Mouse (Mus musculus): Measurements from ENCODE around the gene Esr1. TPM values are rescaled to one million over a fixed set of nuclear protein-coding genes. Genes with fewer than 3 reads are reported as not detected.

Esr1 gene
- polyA plus RNA-seq, 1 experiment = 0.54 TPM

DNA sequence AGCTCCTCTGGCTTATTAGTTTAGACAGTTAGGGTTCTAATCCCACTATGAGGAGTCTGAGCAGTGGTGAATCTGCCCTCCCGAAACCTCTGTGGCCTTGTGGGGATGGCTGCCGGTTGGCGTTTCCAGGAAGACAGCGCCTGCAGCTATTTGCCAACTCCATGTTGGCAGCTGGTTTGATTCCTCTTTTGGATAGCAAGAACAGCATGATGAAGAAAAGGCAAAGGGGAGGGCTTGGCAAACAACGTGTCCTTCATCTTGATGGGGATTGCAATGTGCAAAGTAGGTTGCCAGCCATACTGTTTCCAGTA is 10.1 kb downstream of the Esr1 start:
- no peak for TF ChIP-seq CTCF (IDR thresholded peaks at IDR 0.05; ENCODE audit: borderline replicate concordance, insufficient read depth, low read depth, low read length)
- TF ChIP-seq POLR2A (IDR thresholded peaks at IDR 0.05; ENCODE audit: borderline replicate concordance, insufficient read depth, low read length) = no peak
- Histone ChIP-seq H3K27me3 (ENCODE audit: control insufficient read depth, insufficient read depth, low read length) (no peaks in the 10 kb centered on the region), H3K4me1 (ENCODE audit: control insufficient read depth, insufficient read depth, low read length) (no peaks in the 10 kb centered on the region), H3K4me3 (replicated peaks; ENCODE audit: insufficient read depth, low read depth, low read length) (no peak overlapping the region), H3K27ac (ENCODE audit: insufficient read depth, low read length) (no peak overlapping the region)
- DNase-seq = peak in 1 of 2 experiments; percentile 3
- WGBS = 20% methylated on average over 5 of the region's 5 CpGs

DNA sequence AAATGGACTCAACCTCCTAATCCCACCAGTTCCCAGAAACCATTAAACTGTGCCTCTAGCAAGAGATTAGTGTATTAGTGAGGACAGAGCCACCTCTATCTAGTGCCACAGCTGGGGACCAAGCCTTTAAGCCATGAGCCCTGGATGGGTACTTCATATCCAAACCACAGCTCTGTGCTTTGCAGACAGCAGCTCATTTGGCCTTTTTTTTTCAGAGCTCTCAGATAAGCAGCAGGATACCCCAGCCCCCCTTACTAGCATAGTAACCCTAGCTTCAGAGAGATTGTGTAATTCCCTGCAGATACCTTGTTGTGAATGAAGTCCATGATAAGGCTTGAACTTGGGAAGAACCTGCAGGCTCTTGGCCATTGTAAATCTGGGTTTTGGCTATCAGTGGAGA is 11.9 kb downstream of the Esr1 start:
- Histone ChIP-seq H3K4me1 (ENCODE audit: control insufficient read depth, insufficient read depth, low read length) (no peaks in the 10 kb centered on the region), H3K27me3 (ENCODE audit: control insufficient read depth, insufficient read depth, low read length) (no peaks in the 10 kb centered on the region), H3K27ac (ENCODE audit: insufficient read depth, low read length) (no peak overlapping the region), H3K4me3 (replicated peaks; ENCODE audit: insufficient read depth, low read depth, low read length) (no peak overlapping the region)
- DNase-seq = no peak
- TF ChIP-seq POLR2A (IDR thresholded peaks at IDR 0.05; ENCODE audit: borderline replicate concordance, insufficient read depth, low read length) = no peak
- no peak for TF ChIP-seq CTCF (IDR thresholded peaks at IDR 0.05; ENCODE audit: borderline replicate concordance, insufficient read depth, low read depth, low read length)

DNA sequence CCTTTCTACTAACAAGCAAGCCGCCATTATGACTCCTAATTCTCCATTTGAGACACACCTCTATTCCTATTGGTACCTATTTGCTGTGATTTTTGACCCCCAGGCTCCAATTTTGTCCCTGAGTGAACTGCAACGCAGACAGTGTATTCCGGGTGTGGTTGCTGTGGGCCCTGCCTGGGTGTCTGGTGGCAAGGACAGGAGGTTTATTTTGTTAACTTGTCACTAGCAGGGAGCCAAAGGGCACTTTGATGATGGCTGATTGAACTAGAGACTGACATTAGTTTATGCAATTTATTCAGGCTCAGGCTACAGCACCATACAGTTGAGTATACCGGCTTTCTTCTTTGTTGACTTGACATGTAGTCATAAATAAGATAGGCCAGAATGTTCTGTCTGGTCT is 13.2 kb downstream of the Esr1 start:
- H3K4me1 ChIP-seq (ENCODE audit: control insufficient read depth, insufficient read depth, low read length) = no peaks in the 10 kb centered on the region
- DNase-seq = no peak
- no peak overlapping the region for H3K27ac ChIP-seq (ENCODE audit: insufficient read depth, low read length)
- no peak overlapping the region for H3K4me3 ChIP-seq (replicated peaks; ENCODE audit: insufficient read depth, low read depth, low read length)
- H3K27me3 ChIP-seq (ENCODE audit: control insufficient read depth, insufficient read depth, low read length) = no peaks in the 10 kb centered on the region
- TF ChIP-seq POLR2A (IDR thresholded peaks at IDR 0.05; ENCODE audit: borderline replicate concordance, insufficient read depth, low read length) (no peak), CTCF (IDR thresholded peaks at IDR 0.05; ENCODE audit: borderline replicate concordance, insufficient read depth, low read depth, low read length) (no peak)
- 99% methylated on average over 4 of the region's 4 CpGs for WGBS

DNA sequence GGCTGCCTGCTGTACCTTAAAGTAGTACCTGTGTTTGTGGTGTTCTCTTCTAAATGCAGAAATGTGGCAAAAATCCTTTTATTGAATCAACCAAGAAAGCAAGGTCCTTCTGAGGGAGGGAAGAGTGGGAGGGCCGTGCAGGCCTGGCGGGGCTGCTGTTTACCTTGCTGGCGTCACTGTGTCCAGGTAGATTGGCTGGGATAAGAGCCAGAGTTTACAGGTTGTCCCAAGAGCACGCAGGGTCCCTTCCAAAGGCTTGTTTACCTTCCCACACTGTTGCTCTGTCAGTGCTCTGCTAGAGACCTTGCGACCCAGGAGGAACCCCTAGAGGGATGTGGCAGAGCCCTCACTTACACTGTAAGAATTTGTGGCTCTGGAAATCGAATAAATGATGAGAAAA is 13.9 kb downstream of the Esr1 start:
- WGBS = 83% methylated on average over 6 of the region's 6 CpGs
- H3K4me3 ChIP-seq (replicated peaks; ENCODE audit: insufficient read depth, low read depth, low read length) = no peak overlapping the region

DNA sequence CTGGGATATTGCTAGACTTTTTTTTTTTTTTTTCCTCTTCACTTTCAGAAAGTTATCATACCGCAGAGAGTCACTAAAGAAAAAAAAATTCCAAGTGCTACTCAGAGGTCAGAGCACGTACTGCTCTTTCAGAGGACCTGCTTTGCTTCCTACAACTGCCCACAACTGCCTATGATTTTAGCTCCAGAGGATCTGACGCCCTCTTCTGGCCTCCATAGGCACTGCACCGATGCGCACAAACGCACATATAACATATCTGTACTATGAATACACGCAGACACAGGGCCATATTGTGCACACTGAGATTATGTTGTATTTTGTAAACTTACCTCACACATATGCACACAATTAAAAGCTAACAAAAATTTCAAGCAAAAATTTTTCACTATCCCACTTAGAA is 15.0 kb downstream of the Esr1 start:
- TF ChIP-seq POLR2A (IDR thresholded peaks at IDR 0.05; ENCODE audit: borderline replicate concordance, insufficient read depth, low read length) (no peak), CTCF (IDR thresholded peaks at IDR 0.05; ENCODE audit: borderline replicate concordance, insufficient read depth, low read depth, low read length) (no peak)
- Histone ChIP-seq H3K4me3 (replicated peaks; ENCODE audit: insufficient read depth, low read depth, low read length) (no peak overlapping the region), H3K27me3 (ENCODE audit: control insufficient read depth, insufficient read depth, low read length) (no peaks in the 10 kb centered on the region), H3K27ac (ENCODE audit: insufficient read depth, low read length) (no peak overlapping the region), H3K4me1 (ENCODE audit: control insufficient read depth, insufficient read depth, low read length) (no peaks in the 10 kb centered on the region)
- 85% methylated on average over 7 of the region's 7 CpGs for WGBS
- DNase-seq = no peak

More for the DNA sequence above, 13.9 kb downstream of the Esr1 start:
- H3K27ac ChIP-seq (ENCODE audit: insufficient read depth, low read length) = no peak overlapping the region
- no peak for TF ChIP-seq CTCF (IDR thresholded peaks at IDR 0.05; ENCODE audit: borderline replicate concordance, insufficient read depth, low read depth, low read length)
- no peak for TF ChIP-seq POLR2A (IDR thresholded peaks at IDR 0.05; ENCODE audit: borderline replicate concordance, insufficient read depth, low read length)
- DNase-seq = no peak
- no peaks in the 10 kb centered on the region for H3K4me1 ChIP-seq (ENCODE audit: control insufficient read depth, insufficient read depth, low read length)
- no peaks in the 10 kb centered on the region for H3K27me3 ChIP-seq (ENCODE audit: control insufficient read depth, insufficient read depth, low read length)

DNA sequence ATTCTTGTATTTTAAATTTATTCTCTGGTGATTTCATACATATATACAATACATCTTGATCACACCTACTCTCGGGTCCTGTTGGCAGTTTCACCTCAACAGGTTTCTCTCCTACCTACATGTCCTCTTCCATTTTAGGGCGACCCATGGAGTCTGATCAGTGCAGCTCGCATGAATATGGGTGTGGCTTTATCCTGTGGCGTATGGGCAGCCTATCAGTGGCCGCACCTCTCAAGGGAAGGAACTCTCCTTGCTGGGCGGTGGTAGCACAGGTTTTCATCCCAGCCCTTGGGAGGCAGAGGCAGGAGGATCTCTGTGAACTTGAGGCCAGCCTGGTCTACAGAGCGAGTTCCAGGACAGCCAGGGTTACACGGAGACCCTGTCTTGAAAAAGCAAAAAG is 15.6 kb downstream of the Esr1 start:
- TF ChIP-seq CTCF (IDR thresholded peaks at IDR 0.05; ENCODE audit: borderline replicate concordance, insufficient read depth, low read depth, low read length) (no peak), POLR2A (IDR thresholded peaks at IDR 0.05; ENCODE audit: borderline replicate concordance, insufficient read depth, low read length) (no peak)
- 89% methylated on average over 8 of the region's 8 CpGs for WGBS
- Histone ChIP-seq H3K27ac (ENCODE audit: insufficient read depth, low read length) (no peak overlapping the region), H3K4me1 (ENCODE audit: control insufficient read depth, insufficient read depth, low read length) (no peaks in the 10 kb centered on the region), H3K27me3 (ENCODE audit: control insufficient read depth, insufficient read depth, low read length) (no peaks in the 10 kb centered on the region), H3K4me3 (replicated peaks; ENCODE audit: insufficient read depth, low read depth, low read length) (no peak overlapping the region)
- no peak for DNase-seq

DNA sequence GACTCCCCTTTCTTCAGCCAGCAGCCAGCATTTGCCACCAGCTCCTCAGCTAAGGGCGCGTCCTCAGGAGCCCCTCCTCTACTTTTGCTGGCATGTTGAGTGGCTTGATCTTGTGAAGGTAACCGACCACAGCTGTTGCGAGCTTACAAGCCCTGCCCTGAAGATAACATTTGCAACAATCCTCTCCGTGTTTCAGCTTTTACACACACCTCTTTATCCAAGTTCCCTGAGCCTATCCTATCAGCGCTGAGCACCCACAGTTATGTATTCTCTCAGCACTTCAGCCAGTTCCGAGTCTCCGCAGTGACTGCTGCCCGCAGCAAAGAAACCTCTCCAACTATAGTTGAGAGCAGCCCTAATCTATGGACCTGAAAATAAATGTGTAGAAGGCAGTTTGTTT is 16.0 kb downstream of the Esr1 start:
- 89% methylated on average over 9 of the region's 9 CpGs for WGBS
- Histone ChIP-seq H3K4me3 (replicated peaks; ENCODE audit: insufficient read depth, low read depth, low read length) (no peak overlapping the region), H3K4me1 (ENCODE audit: control insufficient read depth, insufficient read depth, low read length) (no peaks in the 10 kb centered on the region), H3K27ac (ENCODE audit: insufficient read depth, low read length) (no peak overlapping the region), H3K27me3 (ENCODE audit: control insufficient read depth, insufficient read depth, low read length) (no peaks in the 10 kb centered on the region)
- DNase-seq = no peak
- TF ChIP-seq CTCF (IDR thresholded peaks at IDR 0.05; ENCODE audit: borderline replicate concordance, insufficient read depth, low read depth, low read length) = no peak
- TF ChIP-seq POLR2A (IDR thresholded peaks at IDR 0.05; ENCODE audit: borderline replicate concordance, insufficient read depth, low read length) = no peak

DNA sequence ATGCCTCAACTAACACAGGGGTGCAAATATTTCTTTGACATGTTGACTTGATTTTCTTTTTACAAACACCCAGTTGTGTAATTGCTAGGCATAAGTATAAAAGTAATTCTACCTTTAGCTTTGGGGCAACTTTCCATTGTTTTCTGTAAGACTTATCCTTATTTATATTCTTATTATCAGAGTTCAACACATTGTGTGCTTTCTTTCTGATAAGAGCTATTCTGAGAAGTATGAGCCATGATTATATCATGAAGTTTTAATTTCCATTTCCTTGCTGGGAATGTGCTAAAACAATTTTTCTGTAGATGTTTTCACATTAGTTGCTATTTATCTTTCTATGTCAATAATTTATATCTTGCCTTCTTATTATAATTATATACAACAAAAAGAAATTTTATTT is 17.9 kb downstream of the Esr1 start:
- no peak for TF ChIP-seq POLR2A (IDR thresholded peaks at IDR 0.05; ENCODE audit: borderline replicate concordance, insufficient read depth, low read length)
- TF ChIP-seq CTCF (IDR thresholded peaks at IDR 0.05; ENCODE audit: borderline replicate concordance, insufficient read depth, low read depth, low read length) = no peak
- Histone ChIP-seq H3K27ac (ENCODE audit: insufficient read depth, low read length) (no peak overlapping the region), H3K4me3 (replicated peaks; ENCODE audit: insufficient read depth, low read depth, low read length) (no peak overlapping the region), H3K4me1 (ENCODE audit: control insufficient read depth, insufficient read depth, low read length) (no peaks in the 10 kb centered on the region), H3K27me3 (ENCODE audit: control insufficient read depth, insufficient read depth, low read length) (no peaks in the 10 kb centered on the region)
- no peak for DNase-seq
